Mouse (Mus musculus): ENCODE data around the gene Foxi3. TPM values are rescaled to one million over a fixed set of nuclear protein-coding genes. Genes with fewer than 3 reads are reported as not detected.

The Foxi3 gene
- polyA plus RNA-seq, 1 experiment from 2014 or later = not detected

DNA sequence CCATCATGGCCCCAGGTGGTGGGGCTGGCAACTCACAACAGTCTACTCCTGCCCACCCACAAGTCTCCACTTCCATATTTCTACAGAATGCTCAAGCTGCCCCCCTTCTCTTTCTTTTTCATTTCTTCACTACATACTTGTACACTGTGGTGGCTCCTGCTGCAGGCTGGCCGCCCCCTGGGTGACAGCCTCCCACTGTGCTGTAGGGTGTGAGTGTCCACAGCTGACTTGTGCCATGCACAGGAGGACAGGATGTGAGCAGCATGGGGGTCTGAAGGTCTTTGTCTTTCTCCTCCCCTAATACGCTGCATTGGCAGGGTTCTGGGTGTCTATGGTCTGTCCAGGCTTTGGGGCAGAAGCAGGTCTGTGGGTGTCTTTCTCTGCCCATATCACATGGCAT, 46.3 kb downstream of the Foxi3 start:
- no peak for ATAC-seq (ENCODE audit: low FRiP score)

DNA sequence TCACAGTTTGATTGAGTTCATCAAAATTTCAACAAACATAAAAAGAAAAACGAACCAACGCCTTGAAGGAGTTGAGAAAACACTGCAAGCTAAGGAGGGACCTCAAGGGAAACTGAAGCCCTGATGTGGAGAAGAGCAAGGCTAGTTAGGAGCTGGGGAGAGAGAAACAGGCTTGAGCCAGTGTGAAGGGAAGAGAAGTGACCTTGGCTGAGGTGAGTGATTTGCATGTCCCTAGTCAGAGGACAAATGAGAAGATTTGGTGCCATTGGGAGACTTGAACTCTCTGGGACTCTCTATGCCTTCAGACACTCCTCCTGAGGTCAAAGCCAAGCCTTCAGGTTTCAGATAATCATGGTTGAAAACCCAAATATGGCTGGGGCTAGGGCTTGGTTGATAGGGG, 47.8 kb downstream of the Foxi3 start:
- Histone ChIP-seq H3K27ac (no peak overlapping the region), H3K4me2 (replicated peaks) (no peak overlapping the region), H3K36me3 (no peaks in the 10 kb centered on the region), H3K4me1 (no peaks in the 10 kb centered on the region), H3K9ac (no peak overlapping the region), H3K4me3 (no peak overlapping the region), H3K27me3 (no peaks in the 10 kb centered on the region), H3K9me3 (replicated peaks) (no peaks in the 10 kb centered on the region)
- ATAC-seq (ENCODE audit: low FRiP score) = no peak
- 85% methylated on average over 2 of the region's 2 CpGs for WGBS

More for the DNA sequence above, 46.3 kb downstream of the Foxi3 start:
- Histone ChIP-seq H3K4me1 (no peaks in the 10 kb centered on the region), H3K27me3 (no peaks in the 10 kb centered on the region), H3K36me3 (no peaks in the 10 kb centered on the region), H3K4me3 (no peak overlapping the region), H3K9me3 (replicated peaks) (no peaks in the 10 kb centered on the region), H3K4me2 (replicated peaks) (no peak overlapping the region), H3K9ac (no peak overlapping the region), H3K27ac (no peak overlapping the region)
- WGBS = 91% methylated on average over 2 of the region's 2 CpGs

Other genes starting within 250 kb of the Foxi3 start
- 3.2 and 3.5 TPM in 2 replicates for gene Rpia, start 164.3 kb upstream of the Foxi3 start, polyA plus RNA-seq (2016; fragmentation: Nextera tagmentation; extraction: Ambion mirVana)
- 16.1 and 17.6 TPM in 2 replicates for gene Eif2ak3, start 112.0 kb upstream of the Foxi3 start, polyA plus RNA-seq (2016; fragmentation: Nextera tagmentation; extraction: Ambion mirVana)
- gene Tex37, start 37.6 kb upstream of the Foxi3 start, polyA plus RNA-seq (2016; fragmentation: Nextera tagmentation; extraction: Ambion mirVana) = not detected in 2 replicates
- gene Thnsl2, start 187.9 kb downstream of the Foxi3 start, polyA plus RNA-seq (2016; fragmentation: Nextera tagmentation; extraction: Ambion mirVana) = 5.3 and 5.4 TPM in 2 replicates
- gene Fabp1, start 243.3 kb downstream of the Foxi3 start, polyA plus RNA-seq (2016; fragmentation: Nextera tagmentation; extraction: Ambion mirVana) = not detected in 2 replicates